Mouse (Mus musculus): Measurements from ENCODE around the gene Actr8. TPM values are rescaled to one million over a fixed set of nuclear protein-coding genes. Genes with fewer than 3 reads are reported as not detected.

Gene Actr8
- total RNA-seq (2023), result 52.5 TPM

GRCm38 (mm10) chr14:29978254-29979204 lies at the start of gene Actr8:
Gene Actr8 (plus strand): TSS chr14:29978337.

DNA sequence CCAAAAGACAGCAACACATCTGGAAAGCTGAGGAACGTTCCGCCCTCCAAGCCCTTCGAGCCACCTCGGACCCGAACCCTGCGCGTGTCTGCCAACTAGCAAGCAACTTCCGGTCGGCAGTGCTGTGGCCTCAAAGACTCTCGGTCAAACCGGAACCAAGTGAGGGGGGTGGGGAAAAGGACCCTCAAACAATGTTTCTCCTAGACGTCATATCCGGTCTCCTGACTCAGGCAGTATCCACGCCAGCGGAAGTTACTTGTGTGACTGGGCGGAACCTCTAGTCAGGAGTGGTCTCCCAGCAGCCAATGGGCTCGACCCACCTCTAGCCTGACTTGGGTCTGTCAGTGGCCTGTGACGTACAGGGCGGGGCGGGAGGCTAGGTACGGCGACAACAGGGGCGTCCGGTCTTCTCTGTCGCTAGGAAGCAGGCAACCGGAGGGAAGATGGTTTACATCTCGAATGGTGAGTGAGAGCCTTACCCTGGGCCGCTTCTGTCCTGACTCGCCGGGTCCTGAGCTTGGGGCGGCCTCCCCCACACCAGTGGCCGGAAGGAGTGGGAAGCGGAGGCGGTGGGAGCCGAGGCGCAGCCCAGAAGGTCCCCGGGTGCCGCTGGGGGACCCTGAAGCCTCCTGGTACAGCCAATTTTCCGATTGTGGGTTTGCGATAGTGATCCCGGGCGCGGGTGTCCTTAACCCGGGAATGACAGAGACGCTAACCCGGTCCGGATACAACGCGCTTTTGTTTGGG lies 9.9 kb upstream of the Actr8 start, which contains the start of gene Selenok:
Selenok (plus strand) TSS at position 234 of the 747 bp plus-strand sequence.

DNA sequence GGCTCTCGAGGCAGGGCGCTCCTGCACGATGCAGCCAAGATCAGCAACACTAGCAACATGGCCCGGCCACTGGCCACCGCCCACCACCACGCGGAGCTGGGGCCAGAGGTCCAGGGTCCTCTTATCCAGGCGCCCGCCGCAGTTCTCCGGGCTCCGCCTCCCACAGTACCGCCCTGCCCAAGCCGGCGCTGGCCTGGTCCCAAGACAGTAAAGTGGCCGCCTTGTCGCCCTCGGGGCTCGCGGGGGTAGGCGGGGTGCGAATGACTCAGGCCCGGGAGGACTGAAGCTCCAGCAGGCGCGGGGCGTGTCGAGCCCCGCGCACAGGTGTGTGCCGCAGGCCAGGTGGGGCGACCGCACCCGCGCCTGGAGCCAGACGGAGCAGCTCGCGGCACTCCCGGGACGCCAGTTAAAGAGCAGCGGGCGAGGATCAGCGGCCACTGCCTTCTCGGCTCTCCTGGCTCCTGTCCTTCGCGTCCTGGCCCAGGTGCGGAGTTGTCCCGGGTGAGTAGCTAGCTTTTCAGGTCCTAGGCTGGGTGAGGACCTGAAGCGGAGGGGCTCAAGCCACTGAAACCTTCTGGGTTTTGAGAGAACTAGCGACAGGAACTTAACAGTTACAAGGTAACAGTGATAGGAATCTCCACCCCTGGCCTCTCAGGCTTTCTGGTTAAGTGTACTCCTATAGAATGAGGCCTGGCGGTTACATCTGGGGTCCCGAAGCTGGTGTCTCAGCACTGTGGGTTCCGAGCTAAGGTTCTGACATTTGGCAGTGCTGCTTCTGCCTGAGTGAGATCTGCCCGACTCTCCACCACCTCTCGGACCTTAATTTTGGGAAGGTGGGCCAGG lies 30.8 kb downstream of the Actr8 start, which contains the start of the genes Il17rb and Chdh:
Il17rb (minus strand) TSS at position 164 of the 843 bp plus-strand sequence.
Chdh (plus strand) TSS at position 291 of the 843 bp plus-strand sequence.

Other genes starting within 250 kb of the Actr8 start
- gene Selenok, start 10.0 kb upstream of the Actr8 start, total RNA-seq (2023), result 185 TPM
- 0.53 TPM for gene Il17rb, start 30.6 kb downstream of the Actr8 start, total RNA-seq (2023)
- 0.79 TPM for gene Chdh, start 30.7 kb downstream of the Actr8 start, total RNA-seq (2023)

Measured in CD4-positive naive resting alpha-beta T cell, adult 76 days (primary cell).